In genomic region chr5:111580870-111581771, GRCm38 (mm10) we compare ENCODE assay signal across 9 mouse cellular contexts.
DNase-seq lines count a peak whose midpoint lies in the region; ATAC-seq lines count a peak whose summit lies in the region.
"Had no signal": no experiment of that assay in that cellular context is flagged by ENCODE, and none has a peak within 500 bp of the region (broad histone marks: within the 10 kb centered on the region; RNA-seq: fewer than 3 reads in every experiment).

No protein-coding gene starts in this region.

- DNase-seq in kidney, adult 18-20 months: no peak
- DNase-seq in embryo, embryonic 10.5 days (ENCODE audit: low spot score): peak; percentile 98
- DNase-seq in hindbrain, embryonic 10.5 days (ENCODE audit: low spot score): peak; percentile 97
- DNase-seq in limb, embryonic 10.5 days (ENCODE audit: low spot score): peak; percentile 89
- peak; percentile 68 to 84 for DNase-seq in right cerebral cortex, adult 2 months (ENCODE audit: low spot score in 2 of 2)
- no peak for DNase-seq in spleen, postnatal 4 days (ENCODE audit: low spot score in 2 of 2)

- peaks cover 34% of the 10 kb centered on the region for H3K4me1 ChIP-seq in kidney, embryonic 14.5 days (ENCODE audit: control insufficient read depth, insufficient read depth, low read length)
- H3K4me1 ChIP-seq in hindbrain, embryonic 10.5 days (replicated peaks): peaks cover 89% of the 10 kb centered on the region
- peaks cover 71% of the 10 kb centered on the region for H3K4me1 ChIP-seq in limb, embryonic 10.5 days

- ATAC-seq in kidney, embryonic 14.5 days (ENCODE audit: low FRiP score, low TSS enrichment): peak; percentile 24; the same call in 1 of the 2 replicates
- no peak for ATAC-seq in cerebellum, adult (ENCODE audit: insufficient number of reproducible peaks, low FRiP score, low TSS enrichment)

- peak overlapping the region; percentile 49 for H3K4me2 ChIP-seq in kidney, embryonic 14.5 days (replicated peaks; ENCODE audit: low read depth, low read length)

- peaks cover 25% of the 10 kb centered on the region; the same call in 1 of the 2 replicates for H3K27me3 ChIP-seq in kidney, embryonic 14.5 days (ENCODE audit: control insufficient read depth, insufficient read depth, low read length)
- peaks cover 4% of the 10 kb centered on the region; the same call in 1 of the 2 replicates for H3K27me3 ChIP-seq in hindbrain, embryonic 10.5 days (ENCODE audit: insufficient read depth, poor library complexity, severe bottlenecking)
- H3K27me3 ChIP-seq in limb, embryonic 10.5 days (ENCODE audit: low read depth, poor library complexity, severe bottlenecking): peaks cover 40% of the 10 kb centered on the region

- no peaks in the 10 kb centered on the region for H3K9me3 ChIP-seq in kidney, embryonic 14.5 days (ENCODE audit: control insufficient read depth, low read length)
- H3K9me3 ChIP-seq in hindbrain, embryonic 10.5 days: no peaks in the 10 kb centered on the region
- H3K9me3 ChIP-seq in limb, embryonic 10.5 days (replicated peaks): no peaks in the 10 kb centered on the region

- WGBS in kidney, embryonic 14.5 days: 4% methylated on average over 31 of the region's 31 CpGs
- WGBS in hindbrain, embryonic 10.5 days: under 1% methylated on average over 31 of the region's 31 CpGs
- WGBS in limb, embryonic 10.5 days: 5% methylated on average over 31 of the region's 31 CpGs

- peak overlapping the region; percentile 31 for H3K4me3 ChIP-seq in kidney, embryonic 14.5 days (ENCODE audit: low read length)
- H3K4me3 ChIP-seq in hindbrain, embryonic 10.5 days: peak overlapping the region; percentile 44
- H3K4me3 ChIP-seq in limb, embryonic 10.5 days: peak overlapping the region; percentile 47

- H3K27ac ChIP-seq in kidney, embryonic 14.5 days (ENCODE audit: low read depth, low read length): no peak overlapping the region
- H3K27ac ChIP-seq in hindbrain, embryonic 10.5 days: peak overlapping the region; percentile 91
- peak overlapping the region; percentile 84 for H3K27ac ChIP-seq in limb, embryonic 10.5 days

- H3K9ac ChIP-seq in kidney, embryonic 14.5 days (ENCODE audit: low read depth, low read length): 0 out of 2 replicates have a peak overlapping the region, but pooled peaks have one; percentile 31

- no peaks in the 10 kb centered on the region for H3K36me3 ChIP-seq in kidney, embryonic 14.5 days (ENCODE audit: control insufficient read depth, insufficient read depth, low read length)
- peaks cover 16% of the 10 kb centered on the region; the same call in 1 of the 2 replicates for H3K36me3 ChIP-seq in hindbrain, embryonic 10.5 days
- H3K36me3 ChIP-seq in limb, embryonic 10.5 days: no peaks in the 10 kb centered on the region
- H3K36me3 ChIP-seq: G1E had no signal

Comparison
In these comparisons a context has a peak if more than half of its experiments do, and no peak if none do; other contexts are left out.
1. DNase-seq: peak in embryo, embryonic 10.5 days (single experiment), hindbrain, embryonic 10.5 days (single experiment), limb, embryonic 10.5 days (single experiment) and right cerebral cortex, adult 2 months (2 of 2); none in kidney, adult 18-20 months (single experiment) and spleen, postnatal 4 days (0 of 2).
2. Peak in every context shown above with its lines, with median percentiles within 50 percentile points of each other: H3K4me3 ChIP-seq.